Mouse (Mus musculus): ENCODE data around the gene 1700023F06Rik. TPM values are rescaled to one million over a fixed set of nuclear protein-coding genes. Genes with fewer than 3 reads are reported as not detected.

1700023F06Rik gene
- polyA plus RNA-seq, 1 experiment from 2014 or later, result 2.3 TPM

Other genes with a start within 250 kb of the 1700023F06Rik start
- 32.4 and 34.7 TPM in 2 replicates for gene Nmt1, start 180.4 kb downstream of the 1700023F06Rik start, polyA plus RNA-seq (2015; fragmentation: Nextera tagmentation; extraction: Ambion mirVana)
- gene Dcakd, start 180.2 kb downstream of the 1700023F06Rik start, polyA plus RNA-seq (2015; fragmentation: Nextera tagmentation; extraction: Ambion mirVana), result 152 and 194 TPM in 2 replicates
- gene Plcd3, start 106.9 kb downstream of the 1700023F06Rik start, polyA plus RNA-seq (2015; fragmentation: Nextera tagmentation; extraction: Ambion mirVana), result 3.7 and 4.4 TPM in 2 replicates
- gene Acbd4, start 106.9 kb downstream of the 1700023F06Rik start, polyA plus RNA-seq (2015; fragmentation: Nextera tagmentation; extraction: Ambion mirVana), result 11.1 and 13.3 TPM in 2 replicates
- gene Hexim1, start 92.3 kb downstream of the 1700023F06Rik start, polyA plus RNA-seq (2015; fragmentation: Nextera tagmentation; extraction: Ambion mirVana), result 3.7 and 3.9 TPM in 2 replicates
- 23.5 and 28.4 TPM in 2 replicates for gene Hexim2, start 76.1 kb downstream of the 1700023F06Rik start, polyA plus RNA-seq (2015; fragmentation: Nextera tagmentation; extraction: Ambion mirVana)
- 7.0 and 7.8 TPM in 2 replicates for gene Fmnl1, start 37.5 kb downstream of the 1700023F06Rik start, polyA plus RNA-seq (2015; fragmentation: Nextera tagmentation; extraction: Ambion mirVana)
- 0.99 and 1.4 TPM in 2 replicates for gene Spata32, start 9.9 kb upstream of the 1700023F06Rik start, polyA plus RNA-seq (2015; fragmentation: Nextera tagmentation; extraction: Ambion mirVana)
- 3.3 and 4.8 TPM in 2 replicates for gene Map3k14, start 58.9 kb upstream of the 1700023F06Rik start, polyA plus RNA-seq (2015; fragmentation: Nextera tagmentation; extraction: Ambion mirVana)
- 4.6 and 4.9 TPM in 2 replicates for gene Arhgap27, start 155.1 kb upstream of the 1700023F06Rik start, polyA plus RNA-seq (2015; fragmentation: Nextera tagmentation; extraction: Ambion mirVana)
- 9.8 and 10.0 TPM in 2 replicates for gene Plekhm1, start 204.1 kb upstream of the 1700023F06Rik start, polyA plus RNA-seq (2015; fragmentation: Nextera tagmentation; extraction: Ambion mirVana)